Mouse (Mus musculus) MEL (cell line): ENCODE measurements around the gene Ep400.

ENCODE experiments used
- BHLHE40 ChIP-seq: IDR thresholded peaks from 2 replicates; pipeline ENCODE4 v1.6.1; 2012; ENCODE audit warnings: low read depth, mild to moderate bottlenecking, inconsistent platforms, low read length, improper control_type of control experiment, borderline replicate concordance
- CHD1 ChIP-seq: IDR thresholded peaks from 2 replicates; pipeline ENCODE4 v1.6.1; 2012; ENCODE audit warnings: low read depth, mild to moderate bottlenecking, inconsistent platforms, low read length, improper control_type of control experiment
- CTCF ChIP-seq, 3 experiments: IDR thresholded peaks in 2 of 3; conservative IDR thresholded peaks in 1 of 3; 2 replicates each; pipeline ENCODE4 v1.5.1; 2011 to 2012; ENCODE audit warnings: low read length in 3 of 3, low read depth in 2 of 3, mild to moderate bottlenecking in 2 of 3, improper control_type of control experiment in 1 of 3, inconsistent platforms in 1 of 3, mixed read lengths in 1 of 3, moderate library complexity in 1 of 3; ENCODE audit not compliant: control insufficient read depth in 1 of 3, insufficient read depth in 1 of 3, poor library complexity in 1 of 3, severe bottlenecking in 1 of 3
- EP300 ChIP-seq, 2 experiments: IDR thresholded peaks; 2 replicates each; pipeline ENCODE4 v1.6.1; 2011; ENCODE audit warnings: improper control_type of control experiment in 2 of 2, low read length in 2 of 2, low read depth in 1 of 2, mild to moderate bottlenecking in 1 of 2
- JUND ChIP-seq: IDR thresholded peaks from 2 replicates; pipeline ENCODE4 v1.6.1; 2011; ENCODE audit warnings: low read depth, mild to moderate bottlenecking, improper control_type of control experiment, low read length
- MAFK ChIP-seq: IDR thresholded peaks from 2 replicates; pipeline ENCODE4 v1.6.1; 2011; ENCODE audit warnings: low read depth, mild to moderate bottlenecking, low read length, improper control_type of control experiment, borderline replicate concordance
- MAZ ChIP-seq: IDR thresholded peaks from 2 replicates; pipeline ENCODE4 v1.6.1; 2012; ENCODE audit warnings: low read depth, mild to moderate bottlenecking, inconsistent platforms, low read length, improper control_type of control experiment
- MXI1 ChIP-seq: IDR thresholded peaks from 2 replicates; pipeline ENCODE4 v1.6.1; 2011; ENCODE audit warnings: mild to moderate bottlenecking, low read depth, low read length, improper control_type of control experiment
- POLR2A ChIP-seq, 2 experiments: IDR thresholded peaks; 2 replicates each; pipeline ENCODE4 v1.6.1; 2011 to 2012; ENCODE audit warnings: low read length in 2 of 2, mild to moderate bottlenecking in 2 of 2, control low read depth in 1 of 2, improper control_type of control experiment in 1 of 2, low read depth in 1 of 2, moderate library complexity in 1 of 2; ENCODE audit not compliant: control insufficient read depth in 1 of 2, insufficient read depth in 1 of 2, poor library complexity in 1 of 2
- RCOR1 ChIP-seq: IDR thresholded peaks from 2 replicates; pipeline ENCODE4 v1.6.1; 2012; ENCODE audit warnings: low read depth, mild to moderate bottlenecking, inconsistent platforms, low read length, improper control_type of control experiment
- SMC3 ChIP-seq: IDR thresholded peaks from 2 replicates; pipeline ENCODE4 v1.6.1; 2011; ENCODE audit warnings: low read depth, low read length, improper control_type of control experiment
- USF1 ChIP-seq: IDR thresholded peaks from 2 replicates; pipeline ENCODE4 v1.6.1; 2014; ENCODE audit warnings: low read depth, mild to moderate bottlenecking, inconsistent platforms, low read length, improper control_type of control experiment, moderate library complexity

GRCm38 (mm10) chr5:110664750-110665269, 105.7 kb downstream of the Ep400 start:
- TF ChIP-seq EP300 (IDR thresholded peaks at IDR 0.05; ENCODE audit: low read depth in 1 of 2, low read length in 2 of 2), result no peak
- TF ChIP-seq POLR2A (IDR thresholded peaks at IDR 0.05; ENCODE audit: control insufficient read depth in 1 of 2, insufficient read depth in 1 of 2, low read depth in 1 of 2, low read length in 2 of 2, poor library complexity in 1 of 2), result no peak
- no peak for TF ChIP-seq USF1
- no peak for TF ChIP-seq CTCF (IDR thresholded peaks at IDR 0.05 in 2 of 3, conservative IDR thresholded peaks at IDR 0.05 in 1 of 3; ENCODE audit: control insufficient read depth in 1 of 3, insufficient read depth in 1 of 3, low read depth in 2 of 3, low read length in 3 of 3, poor library complexity in 1 of 3, severe bottlenecking in 1 of 3)
- no peak for TF ChIP-seq JUND
- TF ChIP-seq MXI1, result no peak
- no peak for TF ChIP-seq CHD1
- no peak for TF ChIP-seq RCOR1
- TF ChIP-seq BHLHE40, result no peak
- no peak for TF ChIP-seq MAFK
- no peak for TF ChIP-seq SMC3
- no peak for TF ChIP-seq MAZ
